Mouse (Mus musculus) mesoderm, embryonic 11.5 days (tissue): ENCODE data around the gene Trim43b.
"Not testable (repeated sequence)": the region's sequence is repeated elsewhere in the genome, so short reads cannot be mapped to it uniquely, and the experiment has no call there.

Experiments
- DNase-seq: peaks from one replicate; pipeline ENCODE4 v3.0.0-alpha.2; 2012; ENCODE audit warnings: low read depth, low spot score

Gene Trim43b

GRCm38 (mm10) chr9:89092735-89093134, at the start of gene Trim43b:
Gene Trim43b (minus strand): TSS chr9:89092835.
- DNase-seq: not testable (repeated sequence)

GRCm38 (mm10) chr9:89104576-89104975, 11.9 kb upstream of the Trim43b start:
- not testable (repeated sequence) for DNase-seq

DNA sequence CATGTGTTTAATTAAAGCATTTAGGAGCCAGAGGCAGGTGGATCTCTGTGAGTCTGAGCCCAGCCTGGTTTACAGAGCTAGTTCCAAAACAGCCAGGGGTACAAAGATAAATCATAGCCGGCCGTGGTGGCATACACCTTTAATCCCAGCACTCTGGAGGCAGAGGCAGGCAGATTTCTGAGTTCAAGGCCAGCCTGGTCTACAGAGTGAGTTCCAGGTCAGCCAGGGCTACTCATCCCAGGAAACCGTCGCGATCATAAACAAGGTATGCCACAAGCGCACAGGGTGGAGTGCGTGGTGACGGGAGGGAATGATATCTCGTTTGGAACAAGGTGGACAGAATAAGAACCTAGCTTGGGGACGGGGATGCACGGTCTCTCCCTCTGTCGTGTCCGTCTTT, 5.9 kb downstream of the Trim43b start:
- DNase-seq: not testable (repeated sequence)

GRCm38 (mm10) chr9:89079637-89080036, 13.0 kb downstream of the Trim43b start:
- not testable (repeated sequence) for DNase-seq

GRCm38 (mm10) chr9:89076508-89076907, 16.1 kb downstream of the Trim43b start:
- not testable (repeated sequence) for DNase-seq

GRCm38 (mm10) chr9:89067143-89067501, 25.5 kb downstream of the Trim43b start:
- DNase-seq: not testable (repeated sequence)

GRCm38 (mm10) chr9:89066378-89067142, 26.1 kb downstream of the Trim43b start:
- peak; percentile 35 for DNase-seq
